Mouse (Mus musculus) B cell, adult 2 months (primary cell): ENCODE measurements around the gene Otud4.
"Not testable (repeated sequence)": the region's sequence is repeated elsewhere in the genome, so short reads cannot be mapped to it uniquely, and the experiment has no call there.

Source experiments
- DNase-seq, 2 experiments: peaks; one replicate each; pipeline ENCODE4 v3.0.0; 2022

The Otud4 gene

GRCm38 (mm10) chr8:79638707-79639549 is 490 bp upstream of the Otud4 start:
- DNase-seq: peak; percentile 98

DNA sequence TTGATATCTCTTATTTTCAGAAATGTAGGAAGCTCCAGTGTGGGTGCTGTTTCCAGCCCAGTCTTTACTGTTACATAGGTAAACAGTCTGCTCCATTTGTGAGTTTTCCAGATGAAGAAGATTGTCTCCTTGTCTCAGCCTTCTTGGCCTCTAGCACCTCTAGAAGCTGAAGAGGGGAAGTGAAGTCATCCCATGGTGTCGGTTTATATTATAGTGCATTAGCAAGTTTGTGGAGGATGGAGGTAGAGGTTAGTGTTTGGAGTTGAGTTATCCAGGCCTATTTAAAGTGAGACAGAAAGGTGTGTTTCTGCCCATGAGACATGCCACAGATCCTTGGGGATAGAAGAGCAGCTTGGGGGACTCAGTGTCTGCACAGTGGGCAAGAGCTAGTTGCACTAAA is 1.7 kb downstream of the Otud4 start:
- no peak for DNase-seq

- no peak for DNase-seq
Measured at GRCm38 (mm10) chr8:79649569-79649968, 10.2 kb downstream of the Otud4 start.

- peak; percentile 64 to 75 for DNase-seq
Measured at GRCm38 (mm10) chr8:79650158-79650814, 10.9 kb downstream of the Otud4 start.

DNA sequence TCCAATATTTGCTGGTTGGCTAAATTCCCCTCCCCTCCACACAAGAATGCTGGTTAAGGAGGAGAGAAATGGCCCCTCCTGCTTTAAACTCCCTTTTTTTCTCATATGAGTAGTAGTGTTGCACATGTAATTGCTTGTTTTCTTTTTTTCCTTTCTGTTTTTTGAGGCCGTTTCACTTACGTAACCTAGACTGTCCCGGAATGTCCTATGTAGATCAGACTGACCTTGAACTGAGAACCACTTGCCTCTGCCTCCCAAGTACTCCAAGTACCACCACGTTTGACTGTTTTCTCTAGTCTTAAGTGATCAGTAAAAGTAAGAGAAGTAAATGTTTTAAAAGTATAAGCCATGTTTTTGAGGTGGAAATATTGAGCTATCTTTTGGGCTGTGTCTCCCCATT is 14.3 kb downstream of the Otud4 start:
- no peak for DNase-seq

DNA sequence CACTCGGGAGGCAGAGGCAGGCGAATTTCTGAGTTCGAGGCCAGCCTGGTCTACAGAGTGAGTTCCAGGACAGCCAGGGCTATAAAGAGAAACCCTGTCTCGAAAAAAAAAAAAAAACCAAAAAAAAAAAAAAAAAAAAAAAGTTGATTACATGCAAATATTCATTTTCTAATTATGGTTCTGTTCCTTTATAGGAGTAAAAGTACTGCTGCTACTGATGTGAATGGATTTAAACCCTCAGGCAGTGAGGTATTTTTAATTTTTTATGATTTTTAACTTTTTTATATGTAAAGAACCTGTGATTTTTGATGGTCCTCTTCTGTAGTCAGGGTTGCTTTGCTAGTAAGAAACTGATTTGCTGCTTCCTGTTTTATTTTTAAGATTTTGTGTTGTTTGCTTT is 19.3 kb downstream of the Otud4 start:
- DNase-seq: not testable (repeated sequence)

GRCm38 (mm10) chr8:79676461-79676860 is 37.0 kb downstream of the Otud4 start:
- no peak for DNase-seq

DNA sequence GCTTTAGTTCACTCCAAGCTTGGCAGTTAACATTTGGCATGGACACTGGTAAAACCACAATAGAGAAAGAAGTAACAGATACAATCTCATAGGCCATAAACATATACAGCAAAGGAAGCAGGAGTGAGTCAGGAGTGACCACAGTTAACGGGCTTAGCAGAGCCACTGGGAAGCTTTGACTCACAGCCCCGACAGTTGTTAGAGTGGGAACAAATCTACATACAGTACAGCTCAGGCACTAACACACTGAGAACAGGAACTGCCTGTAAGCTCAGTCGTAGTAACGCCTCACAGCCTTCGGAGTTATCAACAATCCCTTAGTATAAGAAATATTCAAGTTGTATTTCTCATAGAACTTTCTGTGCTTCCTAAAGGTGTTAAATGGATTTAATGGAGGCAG is 39.6 kb downstream of the Otud4 start:
- no peak for DNase-seq

- DNase-seq: not testable (repeated sequence)
Measured at GRCm38 (mm10) chr8:79680083-79680482, 40.7 kb downstream of the Otud4 start.

DNA sequence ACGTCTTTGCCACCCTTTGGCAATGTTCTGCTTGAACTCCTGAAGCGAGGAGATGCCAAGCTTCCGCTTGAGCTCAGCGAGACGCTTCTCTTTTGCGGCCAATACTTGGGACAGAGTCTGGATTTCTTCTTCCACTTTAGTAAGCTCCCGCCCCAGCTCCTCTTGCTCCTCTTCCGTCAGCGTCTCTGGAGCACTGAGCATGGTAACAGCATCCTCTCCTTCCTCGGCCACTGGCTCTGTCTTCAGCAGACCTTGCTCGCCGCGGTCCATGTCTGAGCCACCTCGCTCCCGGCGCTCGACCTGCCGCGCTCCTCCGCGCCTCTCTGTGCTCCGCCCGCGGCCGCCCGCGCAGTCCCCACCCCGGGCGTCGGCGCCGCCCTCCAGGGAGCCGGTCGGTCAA is 41.1 kb downstream of the Otud4 start:
- peak in 1 of 2 experiments; percentile 7 for DNase-seq

GRCm38 (mm10) chr8:79680965-79681364 is 41.5 kb downstream of the Otud4 start:
- DNase-seq: no peak

DNA sequence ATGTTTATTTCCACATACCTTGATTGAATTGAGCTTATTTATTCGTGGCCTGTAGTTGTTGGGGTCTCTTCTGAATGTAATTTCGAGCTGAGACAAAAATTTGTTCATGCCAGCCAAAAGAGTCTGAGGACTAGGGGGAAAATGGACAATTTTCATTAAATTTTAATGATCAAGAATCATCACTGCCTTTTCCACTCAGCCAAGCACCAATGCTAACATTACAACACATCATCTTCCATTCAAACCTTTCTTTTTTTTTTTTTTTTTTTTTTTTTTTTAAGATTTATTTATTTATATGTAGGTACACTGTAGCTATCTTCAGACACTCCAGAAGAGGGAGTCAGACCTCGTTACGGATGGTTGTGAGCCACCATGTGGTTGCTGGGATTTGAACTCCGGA is 46.5 kb downstream of the Otud4 start:
- DNase-seq: not testable (repeated sequence)

GRCm38 (mm10) chr8:79692531-79692930 is 53.1 kb downstream of the Otud4 start:
- no peak for DNase-seq

DNA sequence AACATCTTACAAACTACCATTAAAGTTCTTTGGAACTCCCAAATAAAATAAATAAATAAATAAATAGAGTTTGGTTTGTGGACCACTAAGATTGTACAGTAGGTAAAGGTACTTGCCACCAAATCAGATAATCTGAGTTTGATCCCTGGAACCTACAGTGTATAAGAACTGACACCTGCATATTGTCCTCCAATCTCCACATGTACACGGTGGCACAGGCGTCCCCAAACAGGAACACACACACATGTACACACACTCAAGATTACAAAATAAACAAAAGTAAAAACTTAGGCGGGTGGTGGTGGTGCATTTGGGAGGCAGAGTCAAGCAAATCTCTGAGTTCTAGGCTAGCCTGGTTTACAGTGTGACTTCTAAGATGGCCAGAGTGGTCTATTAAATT is 67.3 kb downstream of the Otud4 start:
- no peak for DNase-seq

DNA sequence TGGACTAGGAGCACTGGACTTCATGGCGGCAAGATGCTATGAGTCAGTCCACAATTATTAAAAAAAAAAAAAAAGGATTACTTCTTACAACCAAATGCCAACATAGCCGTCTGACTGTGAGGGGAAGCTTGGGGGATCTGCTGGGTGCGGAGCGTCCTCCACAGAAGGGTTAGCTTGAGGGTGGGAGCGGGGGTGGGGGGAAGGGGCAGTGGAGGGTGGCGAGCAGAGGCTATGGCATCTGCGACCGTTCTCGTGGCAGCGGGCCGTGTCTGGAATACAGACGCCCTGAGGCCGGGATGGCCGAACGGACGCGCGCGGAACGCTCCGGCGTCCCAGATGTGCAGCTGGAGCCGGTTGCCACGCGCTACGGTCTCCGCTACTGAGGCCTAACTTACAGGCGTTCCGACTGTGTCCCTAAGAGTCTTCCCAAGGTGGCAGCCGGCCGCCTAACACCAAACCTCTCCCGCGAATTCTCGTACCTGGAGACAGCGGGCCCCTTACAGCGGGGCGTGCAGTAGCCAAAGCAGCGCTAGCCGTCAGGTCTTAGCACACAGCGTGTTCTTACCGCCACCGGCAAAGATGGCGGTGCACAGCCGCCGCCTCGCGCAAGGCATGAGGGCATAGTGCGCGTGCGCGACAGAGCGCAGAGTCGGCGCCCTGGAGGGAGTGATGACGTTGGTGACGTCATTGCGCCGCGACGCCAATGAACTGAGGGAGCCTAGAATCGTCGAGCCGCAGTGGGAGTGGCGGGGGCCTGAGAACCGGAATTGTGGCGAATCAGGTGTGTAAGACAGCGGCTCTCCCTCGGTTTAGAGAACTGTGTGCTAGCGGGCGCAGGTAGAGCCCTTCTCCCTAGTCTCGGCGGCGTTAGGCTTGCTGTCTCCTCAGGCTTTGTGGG is 71.9 kb downstream of the Otud4 start, which contains the start of the genes Abce1 and Anapc10:
Gene Abce1 (minus strand): TSS at position 677 of the 898 bp plus-strand sequence.
Gene Anapc10 (plus strand): TSS at position 757 of the 898 bp plus-strand sequence.
- peak; percentile 98 for DNase-seq

- DNase-seq: no peak
Measured at GRCm38 (mm10) chr8:79712676-79713075, 73.3 kb downstream of the Otud4 start.

GRCm38 (mm10) chr8:79721537-79721936 is 82.1 kb downstream of the Otud4 start:
- no peak for DNase-seq

DNA sequence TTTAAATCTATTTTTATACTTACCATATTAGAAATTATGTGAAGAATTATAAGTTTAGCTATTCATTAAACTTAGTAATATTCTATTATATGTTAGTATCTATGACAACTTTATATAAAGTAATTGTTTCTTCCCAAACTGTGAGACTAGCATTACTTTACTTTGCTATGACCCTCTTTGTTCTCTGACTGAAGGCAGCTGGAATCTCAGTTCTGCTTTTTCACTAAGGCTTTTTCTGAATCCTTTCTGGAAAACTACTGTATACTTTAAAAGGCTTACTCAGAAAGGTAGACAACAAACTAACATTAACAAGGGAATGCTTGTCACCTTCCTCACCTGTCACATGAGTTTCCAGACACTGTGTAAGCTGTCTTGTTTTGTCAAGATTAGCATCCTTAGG is 83.9 kb downstream of the Otud4 start:
- DNase-seq: no peak

DNA sequence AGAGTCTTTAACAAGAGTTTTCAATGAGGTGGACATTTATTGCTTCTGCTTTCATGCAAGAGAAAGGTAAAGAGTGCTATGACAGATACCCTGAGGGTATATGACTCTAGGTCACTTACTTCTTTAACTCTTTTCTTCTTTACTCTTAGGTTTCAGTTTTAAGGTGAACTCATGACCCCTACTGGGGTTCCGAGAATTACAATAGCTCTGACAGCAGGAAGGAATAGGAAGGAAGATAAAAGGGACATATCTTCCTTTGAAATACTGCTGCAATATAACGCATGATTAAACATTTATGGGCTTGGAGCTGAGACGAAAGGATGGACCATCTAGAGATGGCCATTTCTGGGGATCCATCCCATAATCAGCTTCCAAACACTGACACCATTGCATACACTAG is 85.2 kb downstream of the Otud4 start:
- no peak for DNase-seq
